Mouse (Mus musculus) cerebellum, adult 18-20 months (tissue): Measurements from ENCODE around the gene Tnnc2.

ENCODE experiments used
- DNase-seq, 2 experiments: peaks; one replicate each; pipeline ENCODE4 v3.0.0; 2021

Gene Tnnc2

GRCm38 (mm10) chr2:164771123-164771522 lies 8.6 kb downstream of the Tnnc2 start:
- no peak for DNase-seq

GRCm38 (mm10) chr2:164770279-164770678 lies 9.5 kb downstream of the Tnnc2 start:
- DNase-seq = no peak

GRCm38 (mm10) chr2:164769258-164770037 lies 10.3 kb downstream of the Tnnc2 start, which contains the start of gene Ube2c:
Gene Ube2c, plus strand, starts transcription at chr2:164769898.
- DNase-seq = peak; percentile 95 to 99

- no peak for DNase-seq
Measured at GRCm38 (mm10) chr2:164767812-164768540, 11.8 kb downstream of the Tnnc2 start.

GRCm38 (mm10) chr2:164765841-164766240 lies 13.9 kb downstream of the Tnnc2 start:
- DNase-seq = no peak

GRCm38 (mm10) chr2:164762593-164762992 lies 17.2 kb downstream of the Tnnc2 start:
- no peak for DNase-seq

- no peak for DNase-seq
Measured at GRCm38 (mm10) chr2:164761971-164762370, 17.8 kb downstream of the Tnnc2 start.

- peak in 1 of 2 experiments; percentile 26 for DNase-seq
Measured at GRCm38 (mm10) chr2:164761502-164761901, 18.3 kb downstream of the Tnnc2 start.

- no peak for DNase-seq
Measured at GRCm38 (mm10) chr2:164760059-164760833, 19.5 kb downstream of the Tnnc2 start.

- DNase-seq = no peak
Measured at GRCm38 (mm10) chr2:164758692-164759091, 21.1 kb downstream of the Tnnc2 start.

GRCm38 (mm10) chr2:164757841-164758240 lies 21.9 kb downstream of the Tnnc2 start:
- no peak for DNase-seq

- DNase-seq = no peak
Measured at GRCm38 (mm10) chr2:164754800-164755199, 25.0 kb downstream of the Tnnc2 start.

- no peak for DNase-seq
Measured at GRCm38 (mm10) chr2:164754105-164754504, 25.7 kb downstream of the Tnnc2 start.

- no peak for DNase-seq
Measured at GRCm38 (mm10) chr2:164752454-164752853, 27.3 kb downstream of the Tnnc2 start.

GRCm38 (mm10) chr2:164748991-164749390 lies 30.8 kb downstream of the Tnnc2 start:
- no peak for DNase-seq

GRCm38 (mm10) chr2:164748191-164748590 lies 31.6 kb downstream of the Tnnc2 start:
- DNase-seq = no peak

- DNase-seq = no peak
Measured at GRCm38 (mm10) chr2:164746693-164747092, 33.1 kb downstream of the Tnnc2 start.

GRCm38 (mm10) chr2:164745843-164746479 lies 33.8 kb downstream of the Tnnc2 start, which contains the start of the genes Wfdc3 and Dnttip1:
Gene Wfdc3, minus strand, starts transcription at chr2:164745931.
Gene Dnttip1, plus strand, starts transcription at chr2:164745983.
- peak; percentile 88 to 95 for DNase-seq

GRCm38 (mm10) chr2:164744987-164745386 lies 34.8 kb downstream of the Tnnc2 start:
- no peak for DNase-seq

GRCm38 (mm10) chr2:164739876-164740275 lies 39.9 kb downstream of the Tnnc2 start:
- no peak for DNase-seq

- no peak for DNase-seq
Measured at GRCm38 (mm10) chr2:164737377-164738090, 42.2 kb downstream of the Tnnc2 start.

- DNase-seq = no peak
Measured at GRCm38 (mm10) chr2:164735446-164735845, 44.3 kb downstream of the Tnnc2 start.
